Comparison of ENCODE assay signal across 23 mouse cellular contexts in the genomic region with DNA sequence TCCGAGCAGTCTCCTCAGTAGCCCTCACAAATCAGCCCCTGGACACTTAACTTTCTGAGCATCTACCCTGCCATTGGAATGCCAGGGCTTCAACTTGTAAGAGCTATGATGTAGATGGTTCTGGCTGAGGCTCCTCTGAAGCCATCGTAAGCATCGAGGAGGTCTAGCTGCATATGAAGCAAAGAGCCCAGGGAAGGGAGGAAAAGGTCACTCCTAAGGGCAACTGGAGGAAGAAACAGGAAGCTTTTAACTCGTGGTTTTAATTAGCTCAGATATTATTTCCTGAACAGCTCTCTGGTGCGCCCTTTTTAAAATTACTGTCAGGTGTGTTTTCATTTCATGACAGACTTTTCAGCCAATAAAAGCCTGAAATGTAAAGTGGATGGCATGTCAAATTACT.
"Had no signal": no experiment of that assay in that cellular context is flagged by ENCODE, and none has a peak within 500 bp of the region (broad histone marks: within the 10 kb centered on the region; RNA-seq: fewer than 3 reads in every experiment).

No protein-coding gene starts in this region.

- H3K36me3 ChIP-seq: limb, embryonic 13.5 days; liver, embryonic 12.5 days; liver, embryonic 15.5 days; lung, embryonic 15.5 days; midbrain, embryonic 10.5 days; midbrain, embryonic 13.5 days had no signal

- H3K4me3 ChIP-seq: layer of hippocampus, adult 2 months; left cerebral cortex, adult 2 months; limb, embryonic 13.5 days; liver, embryonic 12.5 days; liver, embryonic 15.5 days; lung, embryonic 15.5 days; megakaryocyte, embryonic 14.5 days; midbrain, embryonic 10.5 days; midbrain, embryonic 13.5 days; myocyte had no signal

- H3K27ac ChIP-seq: kidney, postnatal 0 days; layer of hippocampus, adult 2 months; left cerebral cortex, adult 2 months; limb, embryonic 13.5 days; liver, embryonic 12.5 days; liver, embryonic 15.5 days; lung, embryonic 15.5 days; midbrain, embryonic 10.5 days; midbrain, embryonic 13.5 days; stomach, postnatal 0 days had no signal

- H3K9me3 ChIP-seq: limb, embryonic 13.5 days; liver, embryonic 12.5 days; liver, embryonic 15.5 days; lung, embryonic 15.5 days; megakaryocyte, embryonic 14.5 days; midbrain, embryonic 10.5 days; midbrain, embryonic 13.5 days had no signal

- DNase-seq: kidney, postnatal 25 days; layer of hippocampus, postnatal 36 days; liver; lung, adult 18-20 months; lung, postnatal 10 days; lung, postnatal 36 days; right cerebral cortex, postnatal 14 days; right cerebral cortex, postnatal 4 days; thymus, adult 2 months; thymus, postnatal 14 days; thymus, postnatal 4 days had no signal

- H3K27me3 ChIP-seq: megakaryocyte, embryonic 14.5 days had no signal

- H3K4me1 ChIP-seq: liver, embryonic 12.5 days; liver, embryonic 15.5 days; lung, embryonic 15.5 days; megakaryocyte, embryonic 14.5 days had no signal
